ENCODE assay signal across 18 mouse cellular contexts in the genomic region with DNA sequence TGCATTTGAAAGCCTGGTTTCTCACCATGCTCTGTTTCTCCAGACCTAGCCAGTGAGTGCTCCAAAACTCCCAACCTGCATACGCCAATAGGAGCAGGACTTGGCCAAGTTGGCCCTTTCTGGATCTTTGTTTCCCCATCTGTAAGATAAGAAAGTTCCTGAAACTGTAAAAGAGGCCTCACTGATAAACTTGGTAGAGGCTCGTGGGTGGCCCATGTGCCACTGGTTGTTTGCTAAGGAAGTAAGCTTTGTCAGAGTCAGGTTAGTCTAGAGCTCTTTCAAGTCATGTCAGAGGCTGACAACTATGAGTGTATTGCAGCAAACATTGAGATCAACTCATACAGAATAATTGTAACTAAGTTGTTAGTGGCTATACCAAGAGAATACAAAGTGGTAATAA.
"Had no signal": no experiment of that assay in that cellular context is flagged by ENCODE, and none has a peak within 500 bp of the region (broad histone marks: within the 10 kb centered on the region; RNA-seq: fewer than 3 reads in every experiment).

No protein-coding gene starts in this region.

- H3K27me3 ChIP-seq: liver, embryonic 15.5 days; megakaryocyte, embryonic 14.5 days had no signal

- H3K4me2 ChIP-seq: liver, embryonic 15.5 days; midbrain, embryonic 11.5 days had no signal

- H3K9me3 ChIP-seq: liver, embryonic 15.5 days; megakaryocyte, embryonic 14.5 days had no signal

- ATAC-seq: intestine, postnatal 0 days had no signal

- H3K4me3 ChIP-seq: left cerebral cortex, adult 2 months; liver, embryonic 15.5 days; megakaryocyte, embryonic 14.5 days had no signal

- H3K9ac ChIP-seq: liver, embryonic 15.5 days had no signal

- H3K27ac ChIP-seq: kidney, postnatal 0 days; left cerebral cortex, adult 2 months; liver, embryonic 15.5 days; macrophage had no signal

- DNase-seq: kidney, adult 2 months; kidney, postnatal 25 days; layer of hippocampus, postnatal 36 days; lung, adult 2 months; midbrain, embryonic 14.5 days; retina, postnatal 1 day; right cerebral cortex, postnatal 25 days; spleen, adult 18-20 months; thymus, adult 2 months; thymus, postnatal 14 days; thymus, postnatal 4 days had no signal
